Mouse (Mus musculus) limb, embryonic 15.5 days (tissue): ENCODE data around the gene Robo2. TPM values are rescaled to one million over a fixed set of nuclear protein-coding genes. Genes with fewer than 3 reads are reported as not detected.
"Not testable (repeated sequence)": the region's sequence is repeated elsewhere in the genome, so short reads cannot be mapped to it uniquely, and the experiment has no call there.

Source experiments
- ATAC-seq: fragments of 200-750 bp; cut with Nextera tagmentation; 2 replicates; pipeline ENCODE4 v1.8.0; 2017; ENCODE audit warnings: low read depth, moderate TSS enrichment; ENCODE audit not compliant: insufficient number of reproducible peaks, low FRiP score, low TSS enrichment
- H3K27ac ChIP-seq: fragments of 300-500 bp; sonication (generic); 2 replicates; pipeline ENCODE4 v1.5.1; 2015; ENCODE audit warnings: moderate library complexity, mild to moderate bottlenecking, inconsistent platforms
- H3K27me3 ChIP-seq: fragments of 300-500 bp; sonication (generic); 2 replicates; pipeline ENCODE4 v1.6.1; 2015; ENCODE audit warnings: inconsistent platforms
- H3K36me3 ChIP-seq: fragments of 300-500 bp; sonication (generic); 2 replicates; pipeline ENCODE4 v1.6.1; 2015; ENCODE audit warnings: inconsistent platforms
- H3K4me1 ChIP-seq: fragments of 300-500 bp; sonication (generic); 2 replicates; pipeline ENCODE4 v1.6.1; 2015; ENCODE audit warnings: inconsistent platforms
- H3K4me2 ChIP-seq: fragments of 300-500 bp; sonication (generic); 2 replicates; pipeline ENCODE4 v1.6.1; 2015; ENCODE audit warnings: mild to moderate bottlenecking, inconsistent platforms
- H3K4me3 ChIP-seq: fragments of 300-500 bp; sonication (generic); 2 replicates; pipeline ENCODE4 v1.5.1; 2015; ENCODE audit warnings: mild to moderate bottlenecking, inconsistent platforms
- H3K9ac ChIP-seq: fragments of 300-500 bp; sonication (generic); 2 replicates; pipeline ENCODE4 v1.6.1; 2015; ENCODE audit warnings: inconsistent platforms
- H3K9me3 ChIP-seq: fragments of 300-500 bp; sonication (generic); 2 replicates; pipeline ENCODE4 v1.6.1; 2016; ENCODE audit warnings: inconsistent platforms
- WGBS: fragments of 180-500 bp; shearing (Covaris S2); methylation state at CpG from one replicate; pipeline ENCODE4 v1.1.7; 2015; 5-methylcytosine and 5-hydroxymethylcytosine counted together
- polyA plus RNA-seq: library from polyadenylated mRNA; unstranded; fragments of >200 nt; fragmentation: Nextera tagmentation; extraction: Ambion mirVana; gene quantifications from 2 replicates; pipeline ENCODE4 v1.2.1, GENCODE M21; 2015

Gene Robo2
- polyA plus RNA-seq, 1 experiment from 2014 or later = 60.7 TPM

DNA sequence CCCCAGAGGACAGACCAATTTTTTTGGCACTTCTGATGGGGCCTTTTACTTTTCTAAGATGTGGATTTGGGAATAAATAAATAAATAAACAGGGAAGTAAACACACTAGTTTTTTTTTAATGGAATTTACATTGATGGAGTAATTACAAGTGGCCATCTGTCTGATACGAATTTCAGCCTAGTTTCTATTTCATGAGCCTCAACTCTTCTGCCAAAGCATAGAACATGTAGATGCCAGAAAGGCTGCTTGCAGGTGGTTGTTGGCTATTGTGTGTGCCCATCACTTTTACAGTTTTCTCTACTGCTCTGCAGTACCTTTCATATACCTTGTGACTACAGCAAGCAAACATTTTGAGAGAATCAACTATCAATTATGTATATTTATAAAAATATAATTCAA is 355.4 kb downstream of the Robo2 start:
- WGBS = 62% methylated on average over 1 of the region's 1 CpGs
- Histone ChIP-seq H3K4me2 (no peak overlapping the region), H3K9me3 (no peaks in the 10 kb centered on the region), H3K4me1 (peaks cover 12% of the 10 kb centered on the region; the same call in 1 of the 2 replicates), H3K4me3 (no peak overlapping the region), H3K27me3 (no peaks in the 10 kb centered on the region), H3K9ac (no peak overlapping the region), H3K36me3 (no peaks in the 10 kb centered on the region), H3K27ac (no peak overlapping the region)
- no peak for ATAC-seq

DNA sequence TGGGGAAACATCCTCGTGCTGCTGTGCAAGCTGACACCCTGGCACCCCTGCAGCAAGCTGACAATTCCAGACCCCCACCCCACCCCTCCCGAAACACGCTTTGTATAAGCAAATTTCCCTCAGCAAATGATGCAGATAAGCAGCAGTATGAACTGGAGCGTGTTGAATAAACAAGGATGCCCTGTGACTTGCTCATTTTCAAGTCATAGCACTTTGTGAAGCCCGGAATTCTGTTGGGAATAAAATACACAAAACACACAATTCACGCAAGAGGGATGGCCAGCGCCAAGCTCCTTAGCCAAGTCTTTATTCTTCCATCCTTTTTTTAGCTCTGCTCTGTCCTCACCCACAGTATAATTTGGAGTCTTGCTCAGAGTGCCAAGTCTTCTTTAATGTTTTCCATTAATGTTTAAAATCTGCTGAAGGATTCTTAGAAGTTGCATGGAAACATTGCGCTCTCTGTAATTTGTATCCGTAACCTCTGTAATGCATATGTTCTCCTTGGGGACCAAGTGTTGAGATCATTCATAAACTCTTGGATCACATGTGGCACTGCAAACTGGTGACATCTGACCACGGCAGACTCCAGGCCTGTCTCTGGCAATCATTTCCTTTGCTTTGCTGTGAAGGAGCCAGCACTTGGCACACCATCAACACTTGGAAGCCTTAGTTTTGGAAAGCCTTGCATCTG is 356.4 kb downstream of the Robo2 start:
- peak overlapping the region; percentile 51 for H3K27ac ChIP-seq

DNA sequence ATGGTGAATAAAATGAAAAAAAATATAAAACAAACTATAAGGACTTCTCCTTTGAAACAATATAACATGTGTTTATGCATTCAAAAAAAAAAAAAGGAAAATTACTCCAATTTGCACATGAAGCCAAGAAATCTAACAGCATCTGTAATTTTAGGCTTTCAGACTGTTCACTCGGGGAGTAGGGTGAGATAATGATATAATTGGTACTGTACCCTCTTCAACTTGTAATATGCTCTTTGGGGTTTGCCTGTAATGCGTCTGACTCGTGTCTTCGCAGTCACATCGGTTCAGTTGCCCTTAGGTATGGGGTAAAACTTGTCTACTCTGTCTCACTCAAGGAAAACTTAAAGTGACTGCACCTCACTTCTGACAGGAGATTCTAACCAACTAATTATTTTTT is 362.2 kb downstream of the Robo2 start:
- ATAC-seq = no peak
- H3K36me3 ChIP-seq = no peaks in the 10 kb centered on the region
- H3K27ac ChIP-seq = no peak overlapping the region
- no peak overlapping the region for H3K4me2 ChIP-seq
- H3K4me1 ChIP-seq = peaks cover 4% of the 10 kb centered on the region; the same call in 1 of the 2 replicates
- no peak overlapping the region for H3K4me3 ChIP-seq
- 79% methylated on average over 5 of the region's 5 CpGs for WGBS
- H3K9me3 ChIP-seq = no peaks in the 10 kb centered on the region
- no peak overlapping the region for H3K9ac ChIP-seq
- H3K27me3 ChIP-seq = no peaks in the 10 kb centered on the region

More for the DNA sequence above, 356.4 kb downstream of the Robo2 start:
- Histone ChIP-seq H3K27me3 (no peaks in the 10 kb centered on the region), H3K4me1 (peaks cover 12% of the 10 kb centered on the region; the same call in 1 of the 2 replicates), H3K9ac (no peak overlapping the region), H3K9me3 (no peaks in the 10 kb centered on the region), H3K36me3 (no peaks in the 10 kb centered on the region), H3K4me3 (no peak overlapping the region), H3K4me2 (no peak overlapping the region)
- ATAC-seq = peak; percentile 87
- 37% methylated on average over 10 of the region's 10 CpGs for WGBS

DNA sequence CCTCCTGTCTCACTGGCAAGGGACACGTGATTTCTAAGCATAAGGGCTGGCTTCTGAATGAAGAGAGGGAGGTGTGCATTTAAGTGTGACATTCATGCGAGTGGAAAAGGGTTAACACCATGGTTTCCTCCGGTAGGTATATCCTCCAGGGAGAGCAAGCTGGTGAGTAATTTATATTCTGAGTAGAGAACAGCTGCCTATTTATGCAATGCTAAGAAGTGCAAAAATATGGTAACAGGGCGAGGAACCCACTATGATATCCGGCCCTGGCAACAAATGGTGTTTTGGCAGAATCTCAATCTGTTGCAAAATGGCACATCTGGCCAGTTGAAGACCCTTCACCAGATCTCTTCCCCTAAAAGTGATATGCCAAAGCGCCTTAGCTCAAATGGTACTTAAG is 362.6 kb downstream of the Robo2 start:
- WGBS = 71% methylated on average over 6 of the region's 6 CpGs
- Histone ChIP-seq H3K27ac (no peak overlapping the region), H3K9me3 (no peaks in the 10 kb centered on the region), H3K4me3 (no peak overlapping the region), H3K27me3 (no peaks in the 10 kb centered on the region), H3K4me2 (no peak overlapping the region), H3K4me1 (no peaks in the 10 kb centered on the region), H3K36me3 (no peaks in the 10 kb centered on the region), H3K9ac (no peak overlapping the region)
- ATAC-seq = no peak

DNA sequence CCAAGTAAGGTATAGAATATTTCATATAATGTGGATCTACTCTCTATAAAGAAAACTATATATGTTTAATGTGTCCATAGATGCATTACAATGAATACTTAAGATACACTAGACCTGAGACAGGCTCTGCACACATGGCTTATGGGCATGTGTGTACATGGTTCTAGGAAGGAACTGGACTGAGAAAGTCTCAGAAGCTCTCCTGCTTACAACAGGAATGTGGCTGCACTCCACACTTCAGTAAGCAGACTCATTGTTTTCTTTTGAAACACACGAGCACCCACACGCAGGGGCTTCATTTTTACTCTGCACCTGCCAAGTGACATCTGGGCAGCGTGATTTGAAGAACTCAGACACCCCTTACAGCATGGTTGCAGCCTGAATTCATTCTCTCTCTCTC is 364.4 kb downstream of the Robo2 start:
- WGBS = 58% methylated on average over 3 of the region's 3 CpGs
- no peak overlapping the region for H3K4me2 ChIP-seq
- ATAC-seq = no peak
- H3K27ac ChIP-seq = no peak overlapping the region
- no peaks in the 10 kb centered on the region for H3K9me3 ChIP-seq
- H3K27me3 ChIP-seq = no peaks in the 10 kb centered on the region
- H3K4me1 ChIP-seq = no peaks in the 10 kb centered on the region
- no peak overlapping the region for H3K9ac ChIP-seq
- no peak overlapping the region for H3K4me3 ChIP-seq
- H3K36me3 ChIP-seq = no peaks in the 10 kb centered on the region

DNA sequence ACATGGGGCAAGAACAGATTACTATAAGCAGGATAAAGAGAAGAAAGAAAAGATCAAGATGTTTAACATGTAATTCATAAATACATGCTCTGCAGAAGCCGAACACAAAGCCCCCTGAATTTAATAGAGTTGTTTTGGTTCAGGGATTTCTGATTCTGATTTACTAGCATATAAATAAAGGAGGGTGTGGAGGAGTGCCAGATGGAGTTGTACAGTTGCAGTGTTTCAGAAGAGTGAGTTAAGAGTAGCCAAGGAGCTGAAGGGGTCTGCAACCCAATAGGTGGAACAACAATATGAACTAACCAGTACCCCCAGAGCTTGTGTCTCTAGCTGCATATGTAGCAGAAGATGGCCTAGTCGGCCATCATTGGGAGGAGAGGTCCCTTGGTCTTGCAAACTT is 370.8 kb downstream of the Robo2 start:
- not testable (repeated sequence) for H3K36me3 ChIP-seq, ATAC-seq, H3K27ac ChIP-seq, H3K27me3 ChIP-seq, H3K4me1 ChIP-seq, H3K9me3 ChIP-seq, H3K4me3 ChIP-seq, H3K4me2 ChIP-seq, H3K9ac ChIP-seq
- WGBS = 66% methylated on average over 2 of the region's 2 CpGs

DNA sequence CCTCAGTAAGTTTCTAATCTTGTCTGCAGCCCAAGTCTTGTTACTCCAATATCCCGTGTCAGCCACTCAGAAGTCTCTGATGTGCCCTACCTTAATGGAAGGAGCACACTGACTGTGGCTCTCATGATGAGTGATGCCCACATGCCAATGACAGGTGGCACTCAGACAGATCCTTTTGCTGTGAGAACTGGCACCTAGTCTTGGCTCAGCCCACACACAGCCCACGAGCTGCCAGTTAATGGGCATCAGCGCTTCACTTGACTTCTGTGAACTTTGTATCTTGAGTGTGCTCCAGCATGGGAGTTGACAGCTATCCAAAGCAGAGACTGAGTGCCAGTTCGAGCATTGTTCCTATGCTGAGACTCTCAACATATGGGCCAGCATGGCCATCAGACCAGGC is 383.8 kb downstream of the Robo2 start:
- ATAC-seq = no peak
- Histone ChIP-seq H3K4me3 (no peak overlapping the region), H3K36me3 (no peaks in the 10 kb centered on the region), H3K4me2 (no peak overlapping the region), H3K27me3 (no peaks in the 10 kb centered on the region), H3K4me1 (no peaks in the 10 kb centered on the region), H3K9me3 (no peaks in the 10 kb centered on the region), H3K9ac (no peak overlapping the region), H3K27ac (no peak overlapping the region)
- 72% methylated on average over 4 of the region's 4 CpGs for WGBS

DNA sequence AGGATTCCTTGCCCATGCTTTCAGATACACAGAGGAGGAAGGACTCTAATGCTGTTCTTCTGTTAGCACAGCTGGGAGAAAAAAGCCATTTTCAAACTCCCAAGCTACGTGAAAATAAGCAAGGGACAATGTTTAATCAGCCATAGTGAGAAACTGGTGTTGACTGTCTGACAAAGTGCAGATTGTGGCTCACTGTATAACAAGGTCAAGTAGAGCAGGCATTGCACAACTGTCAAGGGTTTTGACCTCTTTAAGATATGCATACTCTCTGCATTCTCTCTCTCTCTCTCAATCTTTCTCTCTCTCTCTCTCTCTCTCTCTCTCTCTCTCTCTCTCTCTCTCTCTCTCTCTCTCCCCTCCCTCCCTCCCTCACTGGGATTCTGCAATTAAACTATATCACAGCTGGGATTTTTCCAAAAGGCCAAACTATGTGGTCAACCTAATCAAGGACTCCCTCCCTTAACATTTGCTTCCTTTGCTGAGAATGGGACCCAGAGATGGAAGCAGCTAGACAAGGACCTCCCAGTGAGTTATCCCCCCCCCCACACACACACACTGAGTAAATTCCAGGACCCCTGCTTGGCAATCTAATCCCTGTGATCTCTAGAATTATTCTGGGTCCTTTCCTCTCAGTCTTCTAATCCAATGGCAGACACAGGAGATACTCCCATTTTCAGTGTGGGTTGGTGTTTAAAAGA is 389.2 kb downstream of the Robo2 start:
- WGBS = 56% methylated on average over 1 of the region's 1 CpGs
- ATAC-seq = no peak
- H3K36me3 ChIP-seq = no peaks in the 10 kb centered on the region
- H3K4me1 ChIP-seq = no peaks in the 10 kb centered on the region
- no peak overlapping the region for H3K4me2 ChIP-seq
- no peak overlapping the region for H3K9ac ChIP-seq
- H3K27ac ChIP-seq = no peak overlapping the region
- H3K9me3 ChIP-seq = no peaks in the 10 kb centered on the region
- no peaks in the 10 kb centered on the region for H3K27me3 ChIP-seq
- H3K4me3 ChIP-seq = no peak overlapping the region

DNA sequence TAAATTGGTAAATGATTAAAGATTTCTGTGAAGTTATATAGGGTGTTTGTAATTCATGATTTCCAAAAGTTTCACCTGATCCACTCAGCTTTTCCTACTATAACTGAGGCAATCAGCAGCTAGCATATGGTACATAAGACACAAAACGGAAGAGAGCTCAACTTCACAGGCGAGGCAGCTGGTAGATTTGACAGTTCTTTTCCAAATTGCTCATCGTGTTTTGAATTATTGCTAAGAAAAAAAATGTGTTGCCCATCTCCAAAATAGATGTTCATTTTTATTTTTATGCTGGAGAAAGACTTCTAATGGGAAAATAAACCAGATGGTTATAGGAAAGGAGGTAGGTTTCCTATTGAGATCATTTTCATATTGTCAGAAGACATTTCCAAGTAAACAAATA is 405.9 kb downstream of the Robo2 start:
- WGBS = 80% methylated on average over 3 of the region's 3 CpGs
- no peak overlapping the region for H3K4me2 ChIP-seq
- no peaks in the 10 kb centered on the region for H3K27me3 ChIP-seq
- H3K9ac ChIP-seq = no peak overlapping the region
- ATAC-seq = no peak
- H3K4me1 ChIP-seq = no peaks in the 10 kb centered on the region
- no peaks in the 10 kb centered on the region for H3K36me3 ChIP-seq
- H3K27ac ChIP-seq = no peak overlapping the region
- H3K9me3 ChIP-seq = no peaks in the 10 kb centered on the region
- H3K4me3 ChIP-seq = no peak overlapping the region

DNA sequence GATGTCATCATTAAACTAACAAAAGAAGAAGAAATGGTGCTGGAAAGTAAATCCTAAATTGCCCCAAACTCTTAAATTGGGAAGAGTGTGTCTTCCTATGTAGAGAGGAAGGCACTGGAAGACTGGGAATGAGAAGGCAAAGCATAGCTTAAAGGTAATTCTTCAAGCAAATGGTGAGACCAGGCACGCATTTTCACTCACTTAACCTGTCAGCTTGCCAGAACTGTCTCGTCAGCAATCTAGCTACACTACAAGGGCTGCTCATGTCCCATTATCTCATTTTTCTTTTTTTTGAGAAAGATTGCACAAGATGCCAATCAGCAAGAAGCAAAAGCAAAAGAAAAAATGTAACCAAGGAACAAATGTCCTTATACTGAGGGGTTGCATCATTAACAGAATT is 410.3 kb downstream of the Robo2 start:
- Histone ChIP-seq H3K4me2 (no peak overlapping the region), H3K27ac (no peak overlapping the region), H3K36me3 (no peaks in the 10 kb centered on the region), H3K27me3 (no peaks in the 10 kb centered on the region), H3K4me1 (no peaks in the 10 kb centered on the region), H3K4me3 (no peak overlapping the region), H3K9me3 (no peaks in the 10 kb centered on the region), H3K9ac (no peak overlapping the region)
- WGBS = 36% methylated on average over 2 of the region's 2 CpGs
- no peak for ATAC-seq

DNA sequence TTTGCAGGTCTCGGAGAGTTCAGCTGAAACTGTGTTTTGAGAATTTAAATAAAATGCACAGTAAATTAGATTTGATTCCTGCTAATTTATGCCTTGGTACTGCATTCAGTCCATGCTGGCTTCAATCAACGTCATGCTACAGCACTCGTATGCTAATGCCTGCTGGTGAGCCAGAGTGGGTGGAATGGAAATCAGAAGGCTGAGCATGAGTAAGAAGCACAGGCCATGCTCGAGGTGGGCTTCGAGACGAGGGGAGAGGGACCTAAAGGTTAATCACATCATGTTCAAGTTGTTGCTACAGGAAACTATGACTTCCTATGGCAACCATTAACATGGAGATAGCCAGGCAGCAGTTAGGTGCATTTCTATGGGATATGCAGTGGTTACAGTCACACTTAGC is 420.4 kb downstream of the Robo2 start:
- Histone ChIP-seq H3K27ac (no peak overlapping the region), H3K9me3 (no peaks in the 10 kb centered on the region), H3K27me3 (no peaks in the 10 kb centered on the region), H3K36me3 (no peaks in the 10 kb centered on the region), H3K4me1 (no peaks in the 10 kb centered on the region), H3K4me2 (no peak overlapping the region), H3K9ac (no peak overlapping the region), H3K4me3 (no peak overlapping the region)
- WGBS = 71% methylated on average over 6 of the region's 6 CpGs
- ATAC-seq = no peak

DNA sequence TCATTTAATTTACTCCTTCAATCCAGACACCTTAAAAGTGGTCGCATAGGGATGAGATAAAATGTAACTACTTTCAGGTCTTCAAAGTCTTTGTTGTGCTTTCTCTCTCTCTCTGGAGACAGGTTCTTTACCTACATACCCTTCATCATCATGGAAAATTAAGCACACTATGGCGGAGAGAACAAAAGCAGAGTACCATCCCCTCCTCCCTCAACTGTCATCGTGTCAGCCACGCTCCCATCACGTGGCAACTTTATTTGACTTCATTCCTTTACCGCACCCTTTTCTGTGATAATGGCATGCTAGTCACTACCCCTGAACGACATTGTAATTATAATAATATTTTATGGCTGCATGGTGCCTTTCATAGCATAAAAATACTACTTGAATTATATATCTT is 442.1 kb downstream of the Robo2 start:
- H3K4me1 ChIP-seq = no peaks in the 10 kb centered on the region
- H3K9me3 ChIP-seq = no peaks in the 10 kb centered on the region
- no peaks in the 10 kb centered on the region for H3K36me3 ChIP-seq
- H3K4me3 ChIP-seq = no peak overlapping the region
- ATAC-seq = no peak
- no peak overlapping the region for H3K27ac ChIP-seq
- 84% methylated on average over 7 of the region's 7 CpGs for WGBS
- H3K27me3 ChIP-seq = no peaks in the 10 kb centered on the region
- H3K9ac ChIP-seq = no peak overlapping the region
- no peak overlapping the region for H3K4me2 ChIP-seq
